23 mouse cellular contexts compared by ENCODE assay signal in genomic region chr9:68673221-68673620, GRCm38 (mm10).
"Had no signal": no experiment of that assay in that cellular context is flagged by ENCODE, and none has a peak within 500 bp of the region (broad histone marks: within the 10 kb centered on the region; RNA-seq: fewer than 3 reads in every experiment).

No protein-coding gene starts in this region.

- H3K4me1 ChIP-seq: liver, embryonic 12.5 days; liver, embryonic 15.5 days; megakaryocyte, embryonic 14.5 days had no signal

- DNase-seq: kidney, adult 18-20 months; kidney, adult 9 months; kidney, postnatal 36 days; layer of hippocampus, postnatal 36 days; lung, adult 18-20 months; lung, postnatal 10 days; lung, postnatal 36 days; midbrain, embryonic 14.5 days; right cerebral cortex, adult 18-20 months; right cerebral cortex, postnatal 14 days; right cerebral cortex, postnatal 4 days; thymus, adult 2 months; thymus, postnatal 14 days; thymus, postnatal 4 days had no signal

- H3K27me3 ChIP-seq: liver, embryonic 12.5 days; liver, embryonic 15.5 days; lung, embryonic 15.5 days; megakaryocyte, embryonic 14.5 days had no signal

- H3K9ac ChIP-seq: liver, embryonic 12.5 days; liver, embryonic 15.5 days; lung, embryonic 15.5 days had no signal

- H3K27ac ChIP-seq: kidney, postnatal 0 days; left cerebral cortex, adult 2 months; liver, embryonic 12.5 days; liver, embryonic 15.5 days; lung, embryonic 15.5 days; stomach, postnatal 0 days had no signal

- H3K36me3 ChIP-seq: liver, embryonic 12.5 days; liver, embryonic 15.5 days; lung, embryonic 15.5 days; midbrain, embryonic 10.5 days had no signal

- H3K4me3 ChIP-seq: left cerebral cortex, adult 2 months; liver, embryonic 12.5 days; liver, embryonic 15.5 days; lung, embryonic 15.5 days; megakaryocyte, embryonic 14.5 days; midbrain, embryonic 10.5 days; myocyte had no signal
